Mouse (Mus musculus): ENCODE data around the gene Zbtb2.

- no peak for TF ChIP-seq GATA1 (IDR thresholded peaks at IDR 0.05; ENCODE audit: low read depth, low read length)
- no peak for TF ChIP-seq POLR2A (IDR thresholded peaks at IDR 0.05; ENCODE audit: control insufficient read depth in 1 of 2, insufficient read depth in 1 of 2, low read depth in 1 of 2, low read length in 2 of 2, poor library complexity in 1 of 2)
- no peak for TF ChIP-seq MAFK (IDR thresholded peaks at IDR 0.05; ENCODE audit: borderline replicate concordance, low read depth, low read length)
- TF ChIP-seq MEF2A (IDR thresholded peaks at IDR 0.05; ENCODE audit: extremely low read depth, insufficient replicate concordance, low read depth, low read length, poor library complexity, severe bottlenecking) = no peak
- TF ChIP-seq EP300 (IDR thresholded peaks at IDR 0.05; ENCODE audit: low read depth in 1 of 2, low read length in 2 of 2) = no peak
- no peak for TF ChIP-seq TAL1 (IDR thresholded peaks at IDR 0.05; ENCODE audit: low read length)
Observed at GRCm38 (mm10) chr10:4389461-4390112, 1.7 kb upstream of the Zbtb2 start.

Data from MEL (cell line).